8 mouse cellular contexts compared by ENCODE assay signal in the genomic region with DNA sequence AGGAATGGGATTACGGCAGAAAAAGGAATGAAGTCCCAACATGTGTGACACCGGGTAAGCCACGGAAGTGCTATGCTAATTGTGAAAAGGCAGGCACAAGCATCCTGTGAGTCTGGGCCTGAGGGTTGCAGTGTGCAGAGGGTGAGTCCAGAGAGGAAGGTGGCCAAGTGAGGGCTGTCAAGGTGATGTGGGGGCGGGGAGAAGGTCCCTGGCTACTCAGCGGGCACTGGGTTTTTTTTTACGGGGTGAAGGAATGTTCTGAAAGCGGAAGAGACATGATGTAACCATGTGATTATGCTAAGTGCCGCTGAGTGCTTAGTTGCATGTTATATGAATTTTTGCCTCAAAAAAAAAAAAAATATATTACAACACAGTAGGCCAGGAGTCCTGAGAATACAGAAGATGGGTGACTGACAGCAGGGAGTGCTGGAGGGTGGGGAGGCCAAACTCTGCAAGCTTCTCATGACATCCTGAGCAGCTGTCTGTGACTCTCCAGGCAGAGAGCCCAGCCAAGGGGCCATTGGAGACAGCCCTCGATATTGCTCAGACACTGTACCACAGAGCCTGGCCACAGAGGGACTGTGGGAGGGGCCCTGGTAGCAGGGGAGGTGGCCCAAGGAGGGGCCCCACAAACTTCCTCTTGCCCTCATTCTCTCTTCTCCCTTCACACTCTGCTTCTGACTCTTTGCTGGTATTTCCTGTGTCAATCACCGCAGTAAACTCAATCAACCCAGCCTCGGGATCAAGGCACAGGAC. TPM values are rescaled to one million over a fixed set of nuclear protein-coding genes. Genes with fewer than 3 reads are reported as not detected.
DNase-seq lines count a peak whose midpoint lies in the region; ATAC-seq and TF ChIP-seq lines count a peak whose summit lies in the region.

No protein-coding gene starts in this region.

- H3K9me3 ChIP-seq in CH12.LX (replicated peaks; ENCODE audit: low read length) = peaks cover 11% of the 10 kb centered on the region
- no peaks in the 10 kb centered on the region for H3K9me3 ChIP-seq in limb, embryonic 14.5 days (ENCODE audit: control insufficient read depth, low read length)

- TF ChIP-seq CTCF in CH12.LX (conservative IDR thresholded peaks at IDR 0.05 in 1 of 2, IDR thresholded peaks at IDR 0.05 in 1 of 2; ENCODE audit: low read depth in 2 of 2, low read length in 2 of 2) = no peak

- dilution Hi-C loops in CH12.LX (cut with MboI; ENCODE audit: extremely low pct_ligation_motif_present, extremely low pct_unique_long_range_greater_than_20kb, low sequenced_read_pairs) = no loop called here

- peak overlapping the region; percentile 70; the same call in 1 of the 2 replicates for H3K9ac ChIP-seq in CH12.LX (ENCODE audit: insufficient read depth, low read depth)
- no peak overlapping the region for H3K9ac ChIP-seq in limb, embryonic 14.5 days (ENCODE audit: low read depth, low read length, severe bottlenecking)

- H3K4me2 ChIP-seq in CH12.LX (ENCODE audit: insufficient read depth, low read depth, poor library complexity, severe bottlenecking) = peak overlapping the region; percentile 85
- 0 out of 2 replicates have a peak overlapping the region, but pooled peaks have one; percentile 2 for H3K4me2 ChIP-seq in limb, embryonic 14.5 days (replicated peaks; ENCODE audit: low read depth, low read length, severe bottlenecking)

- H3K79me2 ChIP-seq in CH12.LX (replicated peaks; ENCODE audit: control insufficient read depth, extremely low read depth, insufficient read depth, poor library complexity, severe bottlenecking) = peaks cover 88% of the 10 kb centered on the region

- H3K4me3 ChIP-seq in CH12.LX (replicated peaks in 1 of 3; ENCODE audit: low read depth in 2 of 3, low read length in 2 of 3, poor library complexity in 1 of 3) = peak overlapping the region; percentile 14 to 69 (median 42)
- no peak overlapping the region for H3K4me3 ChIP-seq in limb, embryonic 14.5 days (replicated peaks; ENCODE audit: low read length)

- TF ChIP-seq EP300 in CH12.LX (IDR thresholded peaks at IDR 0.05; ENCODE audit: low read length) = peak; percentile 74

- peak; percentile 78 for DNase-seq in 3134 (ENCODE audit: extremely low read depth, insufficient read length, low spot score)
- DNase-seq in CH12.LX (ENCODE audit: extremely low read depth) = peak; percentile 88
- peak; percentile 45 to 46 for DNase-seq in gastrocnemius, postnatal 36 days
- DNase-seq in limb, embryonic 14.5 days (ENCODE audit: low spot score) = peak; percentile 45
- DNase-seq in monocyte, adult 2 months (ENCODE audit: low read depth in 1 of 2, low spot score in 2 of 2) = peak; percentile 54 to 66
- no peak for DNase-seq in cerebellum, adult 9-10 months
- DNase-seq in right cerebral cortex, postnatal 4 days = no peak
- DNase-seq in left cerebral cortex, adult 18-20 months (ENCODE audit: low spot score in 2 of 2) = no peak

- in situ Hi-C loops in CH12.LX (cut with MboI; ENCODE audit: low pct_ligation_motif_present, low pct_unique_long_range_greater_than_20kb, low sequenced_read_pairs) = no loop called here

- H3K27ac ChIP-seq in CH12.LX (ENCODE audit: insufficient read depth, low read depth) = peak overlapping the region; percentile 95
- peak overlapping the region; percentile 52 for H3K27ac ChIP-seq in limb, embryonic 14.5 days (replicated peaks; ENCODE audit: low read depth, low read length)

- TF ChIP-seq POLR2A in CH12.LX (IDR thresholded peaks at IDR 0.05; ENCODE audit: low read depth, low read length) = peak; percentile 66
- no peak for TF ChIP-seq POLR2A in limb, embryonic 14.5 days (IDR thresholded peaks at IDR 0.05; ENCODE audit: borderline replicate concordance, extremely low read depth, insufficient read depth, insufficient read length)

- no peaks in the 10 kb centered on the region for H3K27me3 ChIP-seq in CH12.LX (replicated peaks)
- no peaks in the 10 kb centered on the region for H3K27me3 ChIP-seq in limb, embryonic 14.5 days (ENCODE audit: control insufficient read depth, insufficient read depth, low read length)

- ATAC-seq in limb, embryonic 14.5 days (ENCODE audit: low FRiP score, low read depth) = no peak

- intact Hi-C loops in gastrocnemius, postnatal 36 days (cut with DNase I) = no loop called here

- WGBS in limb, embryonic 14.5 days = 28% methylated on average over 11 of the region's 11 CpGs

- TF ChIP-seq RAD21 in CH12.LX (IDR thresholded peaks at IDR 0.05; ENCODE audit: low read depth, low read length) = no peak; the same call in 1 of the 2 replicates

- H3K36me3 ChIP-seq in CH12.LX (replicated peaks in 1 of 2; ENCODE audit: control insufficient read depth in 1 of 2, insufficient read depth in 1 of 2, low read length in 1 of 2) = peaks cover 51 to 57% of the 10 kb centered on the region in 2 experiments
- H3K36me3 ChIP-seq in limb, embryonic 14.5 days (ENCODE audit: control insufficient read depth, insufficient read depth, low read length) = peaks cover 21% of the 10 kb centered on the region

- H3K4me1 ChIP-seq in CH12.LX (ENCODE audit: control insufficient read depth in 1 of 2, insufficient read depth in 2 of 2) = peaks cover 33 to 78% of the 10 kb centered on the region in 2 experiments
- H3K4me1 ChIP-seq in limb, embryonic 14.5 days (ENCODE audit: control insufficient read depth, insufficient read depth, low read length) = peaks cover 37% of the 10 kb centered on the region

TF ChIP-seq in CH12.LX, 34 proteins besides CTCF, POLR2A, EP300 and RAD21 (continues in another document):
- TF ChIP-seq MAX (IDR thresholded peaks at IDR 0.05; ENCODE audit: low read length) (peak; percentile 43; the same call in 1 of the 2 replicates), SIN3A (IDR thresholded peaks at IDR 0.05; ENCODE audit: low read length) (no peak), TBP (conservative IDR thresholded peaks at IDR 0.05; ENCODE audit: low read depth, low read length) (peak; percentile 71; the same call in 1 of the 2 replicates), E2F4 (IDR thresholded peaks at IDR 0.05; ENCODE audit: insufficient replicate concordance, low read depth, low read length) (no peak), MAFK (IDR thresholded peaks at IDR 0.05; ENCODE audit: insufficient replicate concordance, low read length) (no peak), GABPA (IDR thresholded peaks at IDR 0.05; ENCODE audit: insufficient replicate concordance, low read depth, low read length) (no peak), ZKSCAN1 (IDR thresholded peaks at IDR 0.05; ENCODE audit: borderline replicate concordance, low read depth, low read length) (no peak), USF2 (conservative IDR thresholded peaks at IDR 0.05; ENCODE audit: low read depth, low read length) (no peak), KAT2A (IDR thresholded peaks at IDR 0.05; ENCODE audit: insufficient replicate concordance, low read length) (no peak), NELFE (IDR thresholded peaks at IDR 0.05; ENCODE audit: low read depth, low read length) (peak; percentile 60; the same call in 1 of the 2 replicates), USF1 (IDR thresholded peaks at IDR 0.05; ENCODE audit: low read depth, low read length) (no peak), ZC3H11A (IDR thresholded peaks at IDR 0.05; ENCODE audit: low read depth, low read length) (no peak), JUND (conservative IDR thresholded peaks at IDR 0.05; ENCODE audit: low read depth, low read length) (no peak), MXI1 (IDR thresholded peaks at IDR 0.05; ENCODE audit: low read depth, low read length) (no peak), ZMIZ1 (IDR thresholded peaks at IDR 0.05; ENCODE audit: low read depth, low read length) (peak; percentile 78), JUN (IDR thresholded peaks at IDR 0.05; ENCODE audit: insufficient read depth, low read depth, low read length) (no peak), CHD1 (IDR thresholded peaks at IDR 0.05; ENCODE audit: low read depth, low read length) (peak; percentile 42; the same call in 1 of the 2 replicates), MYC (IDR thresholded peaks at IDR 0.05; ENCODE audit: low read depth, low read length) (no peak), BHLHE40 (IDR thresholded peaks at IDR 0.05; ENCODE audit: low read depth, low read length) (peak; percentile 35; the same call in 1 of the 2 replicates), CHD2 (IDR thresholded peaks at IDR 0.05; ENCODE audit: low read length) (peak; percentile 17; the same call in 1 of the 2 replicates), UBTF (IDR thresholded peaks at IDR 0.05; ENCODE audit: low read depth, low read length) (no peak)

RNA-seq across cellular contexts. Expression of gene Akna, which starts 4.1 kb away (rescaled TPM):
- total RNA-seq in CH12.LX (2012; rRNA removed) (19.3 and 28.0 TPM in 2 replicates), CH12.LX (2014; rRNA removed) (5.1 and 6.5 TPM in 2 replicates)
- 28.5 and 37.5 TPM in 2 replicates for polyA plus RNA-seq in CH12.LX (2012; ENCODE audit: insufficient read length, low read depth)
- total RNA-seq in gastrocnemius, postnatal 36 days (2021) = 1 to 10 TPM; 1.4 to 1.5 TPM
- 6.2 and 7.1 TPM in 2 replicates for polyA plus RNA-seq in limb, embryonic 14.5 days (2012; rRNA removed)
- 5.4 and 7.0 TPM in 2 replicates for polyA plus RNA-seq in limb, embryonic 14.5 days (2014; fragmentation: Nextera tagmentation; extraction: Ambion mirVana)
- total RNA-seq in left cerebral cortex, adult 18-20 months (2021) = 1 to 10 TPM; 3.3 TPM

RNA-seq across cellular contexts. Expression of gene Orm2, which starts 36.8 kb away (rescaled TPM):
- total RNA-seq in CH12.LX (2012; rRNA removed) = not detected in 2 replicates
- not detected in 2 replicates for total RNA-seq in CH12.LX (2014; rRNA removed)
- polyA plus RNA-seq in CH12.LX (2012; ENCODE audit: insufficient read length, low read depth) = 0.53 TPM in 1 of 2 replicates, not detected in the other
- under 1 TPM in 1 of 2 experiments, not detected in 1; 0.36 TPM for total RNA-seq in gastrocnemius, postnatal 36 days (2021)
- not detected in 2 replicates for polyA plus RNA-seq in limb, embryonic 14.5 days (2012; rRNA removed)
- not detected in 2 replicates for polyA plus RNA-seq in limb, embryonic 14.5 days (2014; fragmentation: Nextera tagmentation; extraction: Ambion mirVana)
- not detected for total RNA-seq in left cerebral cortex, adult 18-20 months (2021)

RNA-seq across cellular contexts. Expression of gene Orm3, which starts 43.1 kb away (rescaled TPM):
- not detected in 2 replicates for total RNA-seq in CH12.LX (2012; rRNA removed)
- total RNA-seq in CH12.LX (2014; rRNA removed) = not detected in 2 replicates
- polyA plus RNA-seq in CH12.LX (2012; ENCODE audit: insufficient read length, low read depth) = 0.30 and 0.33 TPM in 2 replicates
- total RNA-seq in gastrocnemius, postnatal 36 days (2021) = not detected
- not detected in 2 replicates for polyA plus RNA-seq in limb, embryonic 14.5 days (2012; rRNA removed)
- polyA plus RNA-seq in limb, embryonic 14.5 days (2014; fragmentation: Nextera tagmentation; extraction: Ambion mirVana) = not detected in 2 replicates
- total RNA-seq in left cerebral cortex, adult 18-20 months (2021) = not detected

RNA-seq across cellular contexts. Expression of gene Orm1, which starts 54.7 kb away (rescaled TPM):
- total RNA-seq in CH12.LX (2012; rRNA removed) = not detected in 2 replicates
- total RNA-seq in CH12.LX (2014; rRNA removed) = not detected in 2 replicates
- polyA plus RNA-seq in CH12.LX (2012; ENCODE audit: insufficient read length, low read depth) = not detected in 2 replicates
- under 1 TPM; 0.36 to 0.44 TPM for total RNA-seq in gastrocnemius, postnatal 36 days (2021)
- polyA plus RNA-seq in limb, embryonic 14.5 days (2012; rRNA removed) = 0.28 TPM in 1 of 2 replicates, not detected in the other
- polyA plus RNA-seq in limb, embryonic 14.5 days (2014; fragmentation: Nextera tagmentation; extraction: Ambion mirVana) = 0.43 and 1.6 TPM in 2 replicates
- not detected for total RNA-seq in left cerebral cortex, adult 18-20 months (2021)

Comparison
In these comparisons a context has a peak if more than half of its experiments do, and no peak if none do; other contexts are left out.
1. DNase-seq: peak in 3134 (single experiment), CH12.LX (single experiment), gastrocnemius, postnatal 36 days (2 of 2), limb, embryonic 14.5 days (single experiment) and monocyte, adult 2 months (2 of 2); none in cerebellum, adult 9-10 months (single experiment), right cerebral cortex, postnatal 4 days (single experiment) and left cerebral cortex, adult 18-20 months (0 of 2).